Mouse (Mus musculus) thymus, adult 2 months (tissue): ENCODE measurements around the gene Tmie.

Source experiments
- CTCF ChIP-seq: fragments of 200-500 bp; IDR thresholded peaks from 2 replicates; pipeline ENCODE4 v1.5.1; 2012; ENCODE audit warnings: mild to moderate bottlenecking, control low read depth, low read length, moderate library complexity, borderline replicate concordance; ENCODE audit not compliant: control insufficient read depth, poor library complexity, insufficient read depth; ENCODE audit errors: extremely low read depth
- POLR2A ChIP-seq: fragments of 200-500 bp; IDR thresholded peaks from 2 replicates; pipeline ENCODE4 v1.6.1; 2012; ENCODE audit warnings: mild to moderate bottlenecking, low read length, control low read depth, moderate library complexity; ENCODE audit not compliant: control insufficient read depth, poor library complexity, insufficient read depth; ENCODE audit errors: extremely low read depth

- no peak for TF ChIP-seq CTCF
- TF ChIP-seq POLR2A: no peak
Measured at GRCm38 (mm10) chr9:110849162-110849561, 30.8 kb downstream of the Tmie start.
